Mouse (Mus musculus) gastrocnemius, adult 18-20 months (tissue): ENCODE measurements around the gene 4930519P11Rik. TPM values are rescaled to one million over a fixed set of nuclear protein-coding genes. Genes with fewer than 3 reads are reported as not detected.

Experiments used
- DNase-seq: peaks from one replicate; pipeline ENCODE4 v3.0.0; 2021; ENCODE audit warnings: low spot score
- long read RNA-seq, 2 experiments: library from polyadenylated mRNA; stranded (forward); transcript quantifications; one replicate each; pipeline ENCODE4 v2.0.0; 2021
- total RNA-seq, 2 experiments: library from RNA; stranded (reverse); gene quantifications; 2 replicates each; pipeline ENCODE4 v1.2.3; 2021

The 4930519P11Rik gene
- total RNA-seq, result not detected
- long read RNA-seq, experiment 1, result 0 reads
- long read RNA-seq, experiment 2, result 0 reads

DNA sequence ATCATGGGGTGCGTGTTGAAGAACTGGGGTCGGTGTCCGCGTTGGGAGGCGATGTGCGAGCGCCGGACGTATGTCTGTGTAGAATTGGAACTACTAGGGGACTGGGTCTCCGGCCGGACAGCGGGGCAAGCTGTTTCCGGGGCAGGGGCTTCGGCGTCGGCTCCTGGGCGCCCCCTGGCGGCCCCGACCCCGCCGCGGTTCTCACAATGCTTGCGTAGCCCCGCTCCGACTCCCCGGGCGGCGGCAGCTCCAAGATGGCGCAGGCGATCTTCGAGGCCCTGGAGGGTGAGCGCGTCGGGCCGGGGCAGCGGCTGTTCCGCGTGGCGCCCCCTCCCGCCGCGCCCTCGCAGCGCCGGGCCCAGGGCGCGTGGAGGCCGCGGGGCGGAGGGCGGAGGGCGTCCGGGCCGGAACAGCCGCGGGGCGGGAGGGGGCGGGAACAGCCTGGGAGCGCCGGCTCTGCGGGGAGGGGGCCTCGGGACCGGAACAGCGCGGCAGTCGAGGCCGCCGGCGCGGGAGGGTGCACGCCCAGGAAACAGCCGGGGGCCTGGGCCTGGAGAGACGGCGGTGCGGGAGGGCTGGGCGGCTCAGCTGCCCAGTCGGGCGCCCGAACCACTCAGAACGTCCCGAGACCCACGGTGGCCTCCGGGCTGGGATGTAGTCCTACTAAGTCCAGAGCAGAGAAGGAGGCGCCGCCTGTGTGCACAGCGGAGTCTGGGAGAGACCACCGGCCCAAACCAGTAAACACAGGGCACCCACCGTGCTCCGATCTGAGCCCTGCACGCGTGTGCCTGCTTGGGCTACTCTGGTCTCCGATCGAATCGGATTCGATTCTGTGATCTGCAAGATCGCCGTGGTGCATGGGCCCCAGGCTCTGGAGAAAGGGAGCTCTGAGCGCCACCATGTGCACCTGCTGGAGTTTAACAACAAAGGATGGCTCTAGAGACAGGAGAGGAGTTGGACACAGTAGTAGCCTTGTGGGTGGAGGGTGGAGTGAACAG lies at the start of gene 4930519P11Rik, which contains the start of gene Zfp341:
TSS of gene 4930519P11Rik (minus strand) at position 320 of the 998 bp plus-strand sequence.
TSS of gene Zfp341 (plus strand) at position 180 of the 998 bp plus-strand sequence.
- peak; percentile 89 for DNase-seq

DNA sequence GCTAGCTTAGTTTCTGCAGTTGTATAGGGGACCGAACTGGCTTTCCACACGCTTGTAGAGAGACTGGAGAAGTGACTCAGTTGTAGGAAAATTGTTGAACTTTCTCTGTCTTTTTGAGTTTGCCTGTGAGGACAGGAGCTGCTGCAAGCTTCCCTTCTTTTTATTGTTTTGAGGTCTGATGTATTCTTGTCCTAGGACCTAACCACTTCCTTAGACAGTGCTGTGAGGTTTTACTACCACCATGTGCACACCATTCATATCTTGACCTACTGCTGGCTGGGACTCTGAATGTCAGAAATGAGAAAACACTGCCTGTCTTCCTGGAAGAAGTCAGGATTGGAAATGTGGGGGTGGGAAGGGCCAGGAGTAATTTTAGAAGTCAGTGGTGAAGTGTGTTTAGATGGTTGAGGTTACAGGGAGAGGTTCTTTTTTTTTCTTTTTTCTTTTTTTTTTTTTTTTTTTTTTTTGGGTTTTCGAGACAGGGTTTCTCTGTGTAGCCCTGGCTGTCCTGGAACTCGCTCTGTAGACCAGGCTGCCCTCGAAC lies 46.4 kb upstream of the 4930519P11Rik start:
- no peak for DNase-seq

DNA sequence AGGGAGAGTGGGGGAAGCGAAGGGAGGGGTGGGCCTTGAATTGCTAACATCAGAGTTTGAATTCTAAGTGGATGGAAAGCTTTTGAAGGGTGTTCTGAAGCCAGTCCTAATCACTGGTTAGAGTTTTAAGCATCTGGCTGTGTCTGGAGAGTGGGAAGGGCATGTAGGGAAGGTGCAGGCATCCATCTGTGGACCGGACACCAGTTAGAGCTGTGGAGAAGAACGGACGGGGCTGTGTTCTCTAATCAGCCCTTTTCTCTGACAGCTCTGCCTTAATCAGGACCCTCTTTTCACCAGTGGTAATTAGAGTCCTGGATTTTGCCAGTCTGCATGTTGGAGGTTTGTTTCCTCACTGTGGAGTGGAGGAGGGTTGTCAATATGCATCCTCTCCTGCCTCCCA lies 45.8 kb upstream of the 4930519P11Rik start:
- no peak for DNase-seq

DNA sequence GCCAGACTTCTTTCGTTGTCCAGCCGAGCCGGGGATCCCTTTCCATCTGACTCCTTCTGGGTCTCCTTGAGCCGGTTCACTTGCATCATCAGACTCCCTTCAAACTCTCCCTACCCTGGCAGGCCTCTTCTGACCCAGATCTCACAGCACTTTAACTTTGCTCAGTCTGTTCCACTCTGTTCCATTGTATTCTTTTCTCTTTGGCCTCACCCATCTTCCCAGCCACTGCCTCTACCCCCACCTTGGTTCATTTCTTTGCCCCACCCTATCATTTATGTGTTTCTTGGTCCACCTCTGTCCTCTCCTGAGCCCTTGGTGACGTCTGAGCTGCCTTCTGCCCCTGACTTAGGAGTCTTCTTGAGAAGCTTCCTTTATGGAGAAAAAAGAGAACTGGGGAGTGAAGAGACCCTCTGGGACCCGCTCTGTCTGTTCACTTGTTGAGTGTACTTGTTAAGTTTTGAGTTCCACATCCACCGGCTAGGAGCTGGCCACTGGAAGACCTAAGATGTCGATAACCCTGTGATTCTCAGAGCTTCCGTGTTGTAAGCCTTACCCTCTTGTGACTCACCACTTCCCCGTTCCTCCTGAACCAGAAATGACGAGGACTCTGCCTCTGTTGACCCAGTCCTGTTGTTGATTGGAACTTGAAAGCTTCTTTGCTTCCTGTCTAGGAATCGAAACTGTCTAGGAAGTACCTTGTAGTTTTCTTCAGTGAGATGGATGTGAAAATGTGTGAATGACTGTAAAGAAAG lies 44.4 kb upstream of the 4930519P11Rik start:
- peak; percentile 30 for DNase-seq

GRCm38 (mm10) chr2:154656710-154657485 lies 43.7 kb upstream of the 4930519P11Rik start:
- peak; percentile 98 for DNase-seq

DNA sequence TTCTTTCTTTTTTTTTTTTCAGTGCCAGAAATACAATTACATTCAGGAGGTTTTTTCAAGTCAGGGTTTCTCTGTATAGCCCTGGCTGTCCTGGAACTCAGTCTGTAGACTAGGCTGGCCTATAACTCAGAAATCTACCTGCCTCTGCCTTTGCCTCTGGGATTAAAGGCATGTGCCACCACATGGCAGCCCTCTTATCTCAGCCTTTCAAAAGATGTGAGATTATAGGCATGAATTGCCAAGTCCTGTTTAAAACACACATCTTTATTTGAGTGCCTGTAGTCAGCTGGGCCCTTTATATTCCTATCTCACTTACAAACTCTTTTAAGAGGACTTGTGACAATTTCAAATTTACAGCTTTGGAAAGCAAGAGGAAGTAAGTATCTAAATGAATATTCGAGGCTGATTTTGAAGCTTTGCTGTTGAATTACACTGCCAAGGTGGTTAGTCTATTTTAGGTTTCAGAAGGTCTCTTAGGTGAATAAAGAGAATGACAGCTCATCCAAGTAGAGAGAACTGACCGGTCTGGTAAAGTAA lies 42.7 kb upstream of the 4930519P11Rik start:
- no peak for DNase-seq

- DNase-seq, result no peak
These were observed 41.7 kb upstream of the 4930519P11Rik start for GRCm38 (mm10) chr2:154654976-154655375.

GRCm38 (mm10) chr2:154651363-154651762 lies 38.1 kb upstream of the 4930519P11Rik start, which contains the start of gene Chmp4b:
TSS of gene Chmp4b (plus strand) at chr2:154651705.
- no peak for DNase-seq

GRCm38 (mm10) chr2:154650404-154650803 lies 37.2 kb upstream of the 4930519P11Rik start:
- no peak for DNase-seq

DNA sequence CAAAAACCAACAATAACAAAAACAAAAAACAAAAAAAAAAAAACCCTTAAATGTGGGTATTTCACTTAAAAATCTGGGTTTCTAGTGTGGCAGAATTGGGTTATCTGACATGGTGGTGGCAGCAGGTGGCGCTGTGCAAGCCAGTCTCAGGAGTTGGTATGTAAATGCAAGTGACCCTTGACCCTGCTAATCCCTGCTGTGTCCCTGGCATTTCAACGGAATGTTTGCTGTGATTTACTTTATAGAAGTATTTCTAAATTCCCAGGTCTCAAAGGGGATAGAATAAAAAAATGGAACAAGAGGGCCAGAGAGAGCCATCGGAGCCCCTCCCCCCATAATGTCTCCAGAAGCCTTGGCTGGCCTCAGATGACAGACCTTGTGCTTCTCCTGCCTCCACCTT lies 34.8 kb upstream of the 4930519P11Rik start:
- DNase-seq, result no peak

DNA sequence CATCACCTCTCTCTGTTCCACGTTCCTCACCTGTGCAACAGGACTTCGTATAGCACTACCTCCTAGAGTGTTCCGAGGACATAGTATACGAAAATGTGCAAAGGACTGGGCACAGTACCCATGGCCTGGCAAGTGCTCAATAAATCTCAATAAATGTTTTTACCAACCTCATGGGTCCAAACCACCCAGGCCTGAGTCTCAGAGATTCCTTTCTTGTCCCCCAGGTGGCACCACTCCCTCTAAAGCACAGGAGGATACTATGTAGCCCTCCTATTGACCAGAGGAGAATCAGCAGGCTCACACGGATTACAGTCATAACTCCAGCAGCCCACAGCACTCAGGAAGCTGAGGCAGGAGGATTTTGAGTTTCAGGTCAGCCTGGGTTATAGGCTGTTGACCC lies 33.4 kb upstream of the 4930519P11Rik start:
- DNase-seq, result no peak

DNA sequence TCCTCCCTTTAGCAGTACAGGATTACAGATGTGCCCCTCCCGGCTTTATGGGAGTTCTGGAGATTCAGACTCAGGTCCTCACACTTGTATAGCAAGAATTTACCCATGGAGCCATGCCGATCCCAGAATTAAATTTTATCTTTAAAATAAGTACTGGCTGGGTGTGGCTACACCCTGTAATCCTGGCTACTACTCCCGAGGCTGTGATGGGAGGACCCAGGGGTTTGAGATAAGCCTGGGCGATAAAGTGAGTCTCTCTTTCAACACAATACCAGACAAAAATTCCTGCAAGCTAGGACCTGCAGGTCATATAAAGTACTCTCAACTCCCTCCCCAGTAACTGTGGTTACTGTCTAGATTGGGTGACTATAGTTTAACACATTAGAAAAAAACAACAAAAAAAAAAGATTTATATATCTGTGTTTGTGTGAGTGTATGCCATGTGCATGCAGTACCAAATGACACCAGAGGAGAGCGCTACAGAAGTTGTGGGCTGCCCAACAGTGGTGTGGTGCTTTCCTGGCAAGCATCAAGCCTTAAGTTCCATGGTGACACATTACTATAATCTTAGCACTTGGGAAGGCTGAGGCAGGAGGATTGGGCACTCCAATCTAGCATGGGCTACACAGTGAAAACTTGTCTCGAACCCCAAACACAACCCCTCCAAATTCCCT lies 29.6 kb upstream of the 4930519P11Rik start:
- no peak for DNase-seq

DNA sequence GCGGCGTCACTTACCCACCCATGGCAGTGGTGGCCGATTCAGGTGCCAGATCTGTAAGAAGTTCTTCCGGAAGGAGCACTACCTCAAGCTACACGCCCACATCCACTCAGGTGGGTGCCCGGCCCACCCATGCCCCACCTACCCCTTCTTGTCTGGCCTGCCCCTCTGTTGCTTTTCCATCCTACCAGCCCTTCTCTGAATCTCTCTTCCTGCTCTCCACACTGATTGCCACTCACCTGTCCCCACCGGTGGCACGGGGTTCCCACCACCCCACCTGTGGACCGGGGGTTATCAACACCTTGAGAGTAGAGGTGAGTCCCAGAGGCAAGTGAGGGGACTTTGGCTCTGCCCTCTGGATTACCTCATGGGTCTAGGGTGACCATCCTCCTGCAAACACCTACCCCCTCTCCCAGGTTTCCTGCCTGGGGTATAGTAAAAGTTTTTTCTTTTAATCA lies 28.8 kb upstream of the 4930519P11Rik start:
- DNase-seq, result no peak

GRCm38 (mm10) chr2:154641176-154641575 lies 27.9 kb upstream of the 4930519P11Rik start:
- no peak for DNase-seq

DNA sequence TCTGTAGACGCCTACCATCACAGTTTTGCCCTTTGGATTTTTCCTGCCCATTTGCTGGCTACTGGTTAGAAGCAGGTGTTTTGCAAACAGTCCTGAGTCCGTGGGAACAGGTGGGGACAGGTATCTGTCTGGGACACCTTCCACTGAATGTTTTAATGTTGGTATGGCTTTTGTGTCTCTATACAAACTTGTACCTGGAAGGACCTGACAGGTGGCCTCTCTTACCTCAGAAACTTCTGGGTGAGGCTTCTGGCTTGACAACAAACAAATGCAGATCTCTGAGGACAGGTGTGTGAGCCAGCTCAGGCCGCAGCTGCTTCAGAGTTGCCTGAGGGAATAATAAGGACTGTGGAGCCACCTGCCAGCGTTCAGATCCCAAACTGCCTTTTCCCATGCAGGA lies 25.9 kb upstream of the 4930519P11Rik start:
- no peak for DNase-seq

DNA sequence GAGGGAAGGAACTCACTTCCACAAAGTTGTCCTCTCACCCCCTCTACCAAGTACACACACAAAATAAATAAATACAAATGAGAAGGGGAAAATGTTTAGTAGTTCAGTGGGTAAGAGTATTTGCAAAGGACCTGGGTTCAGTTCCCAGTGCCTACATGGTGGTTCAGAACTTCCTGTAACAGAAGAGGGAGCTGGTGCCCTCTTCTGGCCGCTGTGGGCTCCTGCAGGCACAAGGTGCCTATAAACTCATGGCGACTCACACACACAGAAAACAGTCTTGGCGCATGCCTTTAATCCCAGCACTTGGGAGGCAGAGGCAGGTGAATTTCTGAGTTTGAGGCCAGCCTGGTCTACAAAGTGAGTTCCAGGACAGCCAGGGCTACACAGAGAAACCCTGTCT lies 25.3 kb upstream of the 4930519P11Rik start:
- no peak for DNase-seq

DNA sequence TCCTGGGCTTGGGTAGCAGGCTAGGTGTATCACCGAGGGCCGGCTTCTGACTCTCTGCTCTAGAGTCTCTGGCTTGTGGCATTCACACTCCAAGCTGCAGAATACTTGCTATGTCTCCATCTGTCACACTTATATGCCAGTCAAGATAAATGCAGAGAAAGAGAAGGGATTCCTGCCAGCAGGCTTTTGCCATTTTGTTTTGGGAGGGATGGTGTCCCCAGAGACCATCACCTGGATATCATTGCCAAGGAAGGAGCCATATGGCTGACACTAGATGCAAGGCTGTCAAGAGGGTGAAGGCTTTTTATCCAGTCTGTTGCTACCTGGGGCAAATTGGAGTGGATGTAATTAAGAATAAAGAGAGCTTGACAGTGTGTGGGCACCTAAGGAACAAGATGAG lies 22.6 kb upstream of the 4930519P11Rik start:
- no peak for DNase-seq

DNA sequence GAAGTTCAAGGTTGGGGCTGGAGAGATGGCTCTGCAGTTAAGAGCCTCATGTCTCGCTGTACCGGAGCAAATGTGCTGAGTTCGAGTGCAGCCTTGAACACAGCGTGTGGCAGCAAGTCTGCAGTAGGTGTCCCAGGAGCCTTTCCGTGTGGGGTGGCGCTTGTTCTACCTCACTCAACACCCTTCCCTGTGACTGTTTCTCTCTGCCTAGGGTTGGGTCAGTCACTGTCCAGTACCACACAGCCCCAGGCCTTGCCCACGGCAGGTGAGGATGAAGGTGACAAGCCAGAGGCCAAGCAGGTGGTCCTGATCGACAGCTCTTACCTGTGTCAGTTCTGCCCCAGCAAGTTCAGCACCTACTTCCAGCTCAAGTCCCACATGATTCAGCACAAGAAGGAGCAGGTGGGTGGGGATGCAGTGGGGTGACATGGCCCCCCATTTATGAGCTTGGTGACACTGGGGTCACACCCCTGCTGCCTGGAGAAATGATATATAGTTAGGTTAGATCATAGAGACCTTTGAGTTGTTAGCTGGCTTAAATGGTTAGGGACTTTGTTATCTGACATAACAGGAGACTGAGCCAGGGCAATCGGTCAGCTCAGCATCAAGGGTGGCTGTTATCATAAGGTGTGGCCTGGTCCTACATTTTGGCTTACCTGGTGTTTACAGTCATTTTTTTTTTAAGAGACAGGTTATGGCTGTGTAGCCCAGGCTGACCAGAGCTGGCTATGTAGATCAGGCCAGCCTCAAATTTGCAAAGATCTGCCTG lies 20.8 kb upstream of the 4930519P11Rik start:
- no peak for DNase-seq

- no peak for DNase-seq
These were observed 20.0 kb upstream of the 4930519P11Rik start for GRCm38 (mm10) chr2:154633039-154633742.
